Mouse (Mus musculus): ENCODE results near the gene Cdcp2. TPM values are rescaled to one million over a fixed set of nuclear protein-coding genes. Genes with fewer than 3 reads are reported as not detected.
A peak's percentile ranks its signal among the peaks of the same experiment; 100 is the strongest.

Gene Cdcp2
- polyA plus RNA-seq (2016; fragmentation: Nextera tagmentation; extraction: Ambion mirVana) = not detected in 2 replicates

- no peak within 1 kb of the TSS for H3K4me3 ChIP-seq
- DNase-seq (ENCODE audit: low spot score) = no peak
- H3K27ac ChIP-seq = 0 out of 2 replicates have a peak within 1 kb of the TSS, but pooled peaks have one; percentile 6
- H3K27me3 ChIP-seq (ENCODE audit: insufficient read depth, poor library complexity, severe bottlenecking) = peaks cover 22% of the 10 kb centered on the region
- H3K4me1 ChIP-seq = peaks cover 30% of the 10 kb centered on the region
- no peaks in the 10 kb centered on the region for H3K9me3 ChIP-seq
- no peaks in the 10 kb centered on the region for H3K36me3 ChIP-seq
- WGBS = 46% methylated on average over 16 of the region's 16 CpGs
Measured at GRCm38 (mm10) chr4:107096841-107097373, at the start of gene Cdcp2. TSS of gene Cdcp2 (plus strand) at chr4:107096891.

- WGBS = 96% methylated on average over 5 of the region's 5 CpGs
- H3K36me3 ChIP-seq = peaks cover 61% of the 10 kb centered on the region
- no peak overlapping the region for H3K27ac ChIP-seq
Measured at GRCm38 (mm10) chr4:107047806-107048205, 48.9 kb upstream of the Cdcp2 start.

GRCm38 (mm10) chr4:107048568-107049162 lies 48.0 kb upstream of the Cdcp2 start:
- no peaks in the 10 kb centered on the region for H3K9me3 ChIP-seq
- H3K36me3 ChIP-seq = peaks cover 56% of the 10 kb centered on the region
- H3K27me3 ChIP-seq (ENCODE audit: insufficient read depth, poor library complexity, severe bottlenecking) = no peaks in the 10 kb centered on the region
- no peak overlapping the region for H3K27ac ChIP-seq
- WGBS = 91% methylated on average over 11 of the region's 11 CpGs
- no peaks in the 10 kb centered on the region for H3K4me1 ChIP-seq
- no peak for DNase-seq (ENCODE audit: low spot score)
- no peak overlapping the region for H3K4me3 ChIP-seq

More at GRCm38 (mm10) chr4:107047806-107048205, 48.9 kb upstream of the Cdcp2 start:
- Histone ChIP-seq H3K9me3 (no peaks in the 10 kb centered on the region), H3K4me3 (no peak overlapping the region), H3K4me1 (no peaks in the 10 kb centered on the region), H3K27me3 (ENCODE audit: insufficient read depth, poor library complexity, severe bottlenecking) (no peaks in the 10 kb centered on the region)
- no peak for DNase-seq (ENCODE audit: low spot score)

- H3K27me3 ChIP-seq (ENCODE audit: insufficient read depth, poor library complexity, severe bottlenecking) = no peaks in the 10 kb centered on the region
- H3K27ac ChIP-seq = no peak overlapping the region
- DNase-seq (ENCODE audit: low spot score) = no peak
- H3K36me3 ChIP-seq = peaks cover 45% of the 10 kb centered on the region
- WGBS = 44% methylated on average over 4 of the region's 4 CpGs
- no peaks in the 10 kb centered on the region for H3K9me3 ChIP-seq
- no peaks in the 10 kb centered on the region for H3K4me1 ChIP-seq
- H3K4me3 ChIP-seq = no peak overlapping the region
Measured at GRCm38 (mm10) chr4:107051889-107052288, 44.8 kb upstream of the Cdcp2 start.

GRCm38 (mm10) chr4:107052962-107053553 lies 43.6 kb upstream of the Cdcp2 start:
- Histone ChIP-seq H3K27ac (no peak overlapping the region), H3K36me3 (peaks cover 45% of the 10 kb centered on the region)
- WGBS = 52% methylated on average over 5 of the region's 5 CpGs

GRCm38 (mm10) chr4:107056088-107056487 lies 40.6 kb upstream of the Cdcp2 start:
- H3K27ac ChIP-seq = no peak overlapping the region
- H3K36me3 ChIP-seq = peaks cover 62% of the 10 kb centered on the region
- 68% methylated on average over 3 of the region's 3 CpGs for WGBS

More at GRCm38 (mm10) chr4:107052962-107053553, 43.6 kb upstream of the Cdcp2 start:
- H3K4me1 ChIP-seq = no peaks in the 10 kb centered on the region
- H3K4me3 ChIP-seq = no peak overlapping the region
- DNase-seq (ENCODE audit: low spot score) = no peak
- no peaks in the 10 kb centered on the region for H3K9me3 ChIP-seq
- no peaks in the 10 kb centered on the region for H3K27me3 ChIP-seq (ENCODE audit: insufficient read depth, poor library complexity, severe bottlenecking)

GRCm38 (mm10) chr4:107058346-107058745 lies 38.3 kb upstream of the Cdcp2 start:
- no peaks in the 10 kb centered on the region for H3K4me1 ChIP-seq
- no peak overlapping the region for H3K4me3 ChIP-seq
- H3K27ac ChIP-seq = no peak overlapping the region
- 83% methylated on average over 5 of the region's 5 CpGs for WGBS
- no peaks in the 10 kb centered on the region for H3K9me3 ChIP-seq
- H3K27me3 ChIP-seq (ENCODE audit: insufficient read depth, poor library complexity, severe bottlenecking) = no peaks in the 10 kb centered on the region
- DNase-seq (ENCODE audit: low spot score) = no peak
- peaks cover 81% of the 10 kb centered on the region for H3K36me3 ChIP-seq

More at GRCm38 (mm10) chr4:107056088-107056487, 40.6 kb upstream of the Cdcp2 start:
- Histone ChIP-seq H3K27me3 (ENCODE audit: insufficient read depth, poor library complexity, severe bottlenecking) (no peaks in the 10 kb centered on the region), H3K4me3 (no peak overlapping the region), H3K9me3 (no peaks in the 10 kb centered on the region), H3K4me1 (no peaks in the 10 kb centered on the region)
- DNase-seq (ENCODE audit: low spot score) = no peak

GRCm38 (mm10) chr4:107058781-107059180 lies 37.9 kb upstream of the Cdcp2 start:
- peaks cover 86% of the 10 kb centered on the region for H3K36me3 ChIP-seq
- H3K4me1 ChIP-seq = no peaks in the 10 kb centered on the region
- no peaks in the 10 kb centered on the region for H3K9me3 ChIP-seq
- H3K27ac ChIP-seq = no peak overlapping the region
- no peak overlapping the region for H3K4me3 ChIP-seq
- no peaks in the 10 kb centered on the region for H3K27me3 ChIP-seq (ENCODE audit: insufficient read depth, poor library complexity, severe bottlenecking)
- WGBS = 85% methylated on average over 6 of the region's 6 CpGs
- DNase-seq (ENCODE audit: low spot score) = no peak

- Histone ChIP-seq H3K9me3 (no peaks in the 10 kb centered on the region), H3K4me3 (no peak overlapping the region), H3K36me3 (peaks cover 77% of the 10 kb centered on the region), H3K27ac (no peak overlapping the region), H3K27me3 (ENCODE audit: insufficient read depth, poor library complexity, severe bottlenecking) (no peaks in the 10 kb centered on the region; the same call in 1 of the 2 replicates), H3K4me1 (peaks cover 9% of the 10 kb centered on the region; the same call in 1 of the 2 replicates)
- no peak for DNase-seq (ENCODE audit: low spot score)
- WGBS = 84% methylated on average over 4 of the region's 4 CpGs
Measured at GRCm38 (mm10) chr4:107061560-107061959, 35.1 kb upstream of the Cdcp2 start.

GRCm38 (mm10) chr4:107063214-107063613 lies 33.5 kb upstream of the Cdcp2 start:
- peaks cover 18% of the 10 kb centered on the region for H3K4me1 ChIP-seq
- H3K27me3 ChIP-seq (ENCODE audit: insufficient read depth, poor library complexity, severe bottlenecking) = peaks cover 4% of the 10 kb centered on the region
- no peak overlapping the region for H3K4me3 ChIP-seq
- 88% methylated on average over 3 of the region's 3 CpGs for WGBS
- peaks cover 60% of the 10 kb centered on the region for H3K36me3 ChIP-seq
- no peak overlapping the region for H3K27ac ChIP-seq
- no peak for DNase-seq (ENCODE audit: low spot score)
- H3K9me3 ChIP-seq = no peaks in the 10 kb centered on the region

- peaks cover 48% of the 10 kb centered on the region for H3K36me3 ChIP-seq
Measured at GRCm38 (mm10) chr4:107064394-107065098, 32.1 kb upstream of the Cdcp2 start.

GRCm38 (mm10) chr4:107066252-107067124 lies 30.2 kb upstream of the Cdcp2 start, which contains the start of the genes Mrpl37 and Cyb5rl:
TSS of gene Mrpl37 (minus strand) at chr4:107066868.
TSS of gene Cyb5rl (plus strand) at chr4:107066988.
- DNase-seq (ENCODE audit: low spot score) = peak; percentile 98
- H3K4me3 ChIP-seq = peak within 1 kb of the TSS; percentile 93
- H3K9me3 ChIP-seq = no peaks in the 10 kb centered on the region
- WGBS = under 1% methylated on average over 60 of the region's 60 CpGs
- peak within 1 kb of the TSS; percentile 95 for H3K27ac ChIP-seq
- H3K27me3 ChIP-seq (ENCODE audit: insufficient read depth, poor library complexity, severe bottlenecking) = peaks cover 18% of the 10 kb centered on the region
- peaks cover 18% of the 10 kb centered on the region for H3K4me1 ChIP-seq
- peaks cover 30% of the 10 kb centered on the region for H3K36me3 ChIP-seq

More at GRCm38 (mm10) chr4:107064394-107065098, 32.1 kb upstream of the Cdcp2 start:
- H3K4me1 ChIP-seq = peaks cover 18% of the 10 kb centered on the region
- H3K4me3 ChIP-seq = no peak overlapping the region
- 82% methylated on average over 5 of the region's 5 CpGs for WGBS
- H3K9me3 ChIP-seq = no peaks in the 10 kb centered on the region
- peaks cover 11% of the 10 kb centered on the region for H3K27me3 ChIP-seq (ENCODE audit: insufficient read depth, poor library complexity, severe bottlenecking)
- no peak for DNase-seq (ENCODE audit: low spot score)
- no peak overlapping the region for H3K27ac ChIP-seq
